Mouse (Mus musculus) stomach, embryonic 15.5 days (tissue): ENCODE measurements around the gene Exosc9. TPM values are rescaled to one million over a fixed set of nuclear protein-coding genes. Genes with fewer than 3 reads are reported as not detected.

Source experiments
- polyA plus RNA-seq: library from polyadenylated mRNA; unstranded; fragments of >200 nt; fragmentation: Nextera tagmentation; extraction: Ambion mirVana; gene quantifications from 2 replicates; pipeline ENCODE4 v1.2.1, GENCODE M21; 2015

The Exosc9 gene
- polyA plus RNA-seq, 1 experiment from 2014 or later = 51.7 TPM

Other genes starting within 250 kb of the Exosc9 start
- 291 and 311 TPM in 2 replicates for gene Anxa5, start 76.7 kb upstream of the Exosc9 start, polyA plus RNA-seq
- gene 1810062G17Rik, start 76.7 kb upstream of the Exosc9 start, polyA plus RNA-seq = 2.2 TPM in 2 replicates
- gene Gm11549, start 30.8 kb upstream of the Exosc9 start, polyA plus RNA-seq = 0.18 and 0.19 TPM in 2 replicates
- 170 and 178 TPM in 2 replicates for gene Ccna2, start 19.5 kb downstream of the Exosc9 start, polyA plus RNA-seq
- 12.3 and 12.7 TPM in 2 replicates for gene Bbs7, start 60.9 kb downstream of the Exosc9 start, polyA plus RNA-seq
- gene Trpc3, start 137.6 kb downstream of the Exosc9 start, polyA plus RNA-seq = 2.9 and 5.1 TPM in 2 replicates